ENCODE assay signal across 14 mouse cellular contexts in genomic region chr5:36887299-36887988, GRCm38 (mm10). TPM values are rescaled to one million over a fixed set of nuclear protein-coding genes. Genes with fewer than 3 reads are reported as not detected.
DNase-seq lines count a peak whose midpoint lies in the region; ATAC-seq and TF ChIP-seq lines count a peak whose summit lies in the region.
"Had no signal": no experiment of that assay in that cellular context is flagged by ENCODE, and none has a peak within 500 bp of the region (broad histone marks: within the 10 kb centered on the region; RNA-seq: fewer than 3 reads in every experiment).

No protein-coding gene starts in this region.

- TF ChIP-seq CTCF in layer of hippocampus, adult 2 months (conservative IDR thresholded peaks at IDR 0.05), result no peak
- no peak for TF ChIP-seq CTCF in E14TG2a.4 (conservative IDR thresholded peaks at IDR 0.05; ENCODE audit: low read length)

- H3K9me3 ChIP-seq in E14TG2a.4 (ENCODE audit: low read length), result no peaks in the 10 kb centered on the region
- H3K9me3 ChIP-seq in hindbrain, embryonic 14.5 days (ENCODE audit: control insufficient read depth, low read length), result no peaks in the 10 kb centered on the region
- H3K9me3 ChIP-seq: liver, embryonic 15.5 days had no signal

- no peak overlapping the region for H3K4me2 ChIP-seq in hindbrain, embryonic 14.5 days (replicated peaks)
- H3K4me2 ChIP-seq: liver, embryonic 15.5 days had no signal

- no peaks in the 10 kb centered on the region for H3K36me3 ChIP-seq in E14TG2a.4 (ENCODE audit: insufficient read depth, low read length)
- no peaks in the 10 kb centered on the region for H3K36me3 ChIP-seq in hindbrain, embryonic 14.5 days (replicated peaks; ENCODE audit: control insufficient read depth, insufficient read depth)
- H3K36me3 ChIP-seq: liver, embryonic 15.5 days had no signal

- no peak overlapping the region for H3K9ac ChIP-seq in hindbrain, embryonic 14.5 days
- H3K9ac ChIP-seq: liver, embryonic 15.5 days had no signal

- peak; percentile 82 to 88 for DNase-seq in cerebellum, postnatal 10 days
- DNase-seq in layer of hippocampus, adult 2 months (ENCODE audit: low spot score in 2 of 2), result no peak
- no peak for DNase-seq in layer of hippocampus, adult 9-11 months
- DNase-seq in hindbrain, embryonic 14.5 days (ENCODE audit: low spot score), result no peak
- DNase-seq in adrenal gland, postnatal 4 days (ENCODE audit: low spot score in 2 of 2), result no peak
- DNase-seq in adipocyte (ENCODE audit: low spot score), result no peak
- DNase-seq: adrenal gland, postnatal 14 days; gastrocnemius, postnatal 10 days; kidney, adult 9 months had no signal

- H3K27me3 ChIP-seq in E14TG2a.4 (ENCODE audit: insufficient read depth, low read length), result 0 out of 2 replicates have a peak, but pooled peaks cover 8% of the 10 kb centered on the region
- no peaks in the 10 kb centered on the region for H3K27me3 ChIP-seq in hindbrain, embryonic 14.5 days (ENCODE audit: control insufficient read depth, insufficient read depth, low read length)
- H3K27me3 ChIP-seq: liver, embryonic 15.5 days had no signal

- no peak overlapping the region for H3K4me3 ChIP-seq in layer of hippocampus, adult 2 months
- peak overlapping the region; percentile 3 for H3K4me3 ChIP-seq in E14TG2a.4 (replicated peaks; ENCODE audit: low read length)
- no peak overlapping the region for H3K4me3 ChIP-seq in hindbrain, embryonic 14.5 days (replicated peaks; ENCODE audit: low read length)
- H3K4me3 ChIP-seq: liver, embryonic 15.5 days had no signal

- no peak for ATAC-seq in cerebellum, adult (ENCODE audit: insufficient number of reproducible peaks, low FRiP score, low TSS enrichment)
- ATAC-seq in hindbrain, embryonic 14.5 days (ENCODE audit: low FRiP score), result peak; percentile 28; the same call in 1 of the 2 replicates
- ATAC-seq: Patski had no signal

- WGBS in hindbrain, embryonic 14.5 days, result 41% methylated on average over 9 of the region's 9 CpGs

- H3K4me1 ChIP-seq in E14TG2a.4 (replicated peaks; ENCODE audit: low read depth, low read length), result peaks cover 71% of the 10 kb centered on the region
- H3K4me1 ChIP-seq in hindbrain, embryonic 14.5 days (replicated peaks; ENCODE audit: control insufficient read depth, insufficient read depth, low read length), result peaks cover 30% of the 10 kb centered on the region
- H3K4me1 ChIP-seq: liver, embryonic 15.5 days had no signal

- peak overlapping the region; percentile 93 for H3K27ac ChIP-seq in layer of hippocampus, adult 2 months
- no peak overlapping the region for H3K27ac ChIP-seq in hindbrain, embryonic 14.5 days
- H3K27ac ChIP-seq: liver, embryonic 15.5 days had no signal

RNA-seq across cellular contexts. Expression of gene Ppp2r2c, which starts 19.1 kb away (rescaled TPM):
- total RNA-seq in layer of hippocampus, adult 2 months (2021), result 100 to 1,000 TPM; 375 to 387 TPM
- polyA plus RNA-seq in hindbrain, embryonic 14.5 days (2014; fragmentation: Nextera tagmentation; extraction: Ambion mirVana), result 63.6 and 78.4 TPM in 2 replicates
- total RNA-seq in adrenal gland, postnatal 4 days (2021), result 10 to 100 TPM; 12.8 to 12.9 TPM
- polyA plus RNA-seq: C2C12; liver, embryonic 15.5 days had no signal

RNA-seq across cellular contexts. Expression of gene Man2b2, which starts 57.0 kb away (rescaled TPM):
- total RNA-seq in layer of hippocampus, adult 2 months (2021), result 10 to 100 TPM; 29.5 to 31.9 TPM
- polyA plus RNA-seq in hindbrain, embryonic 14.5 days (2014; fragmentation: Nextera tagmentation; extraction: Ambion mirVana), result 13.0 and 13.9 TPM in 2 replicates
- total RNA-seq in adrenal gland, postnatal 4 days (2021), result 10 to 100 TPM; 60.2 to 62.4 TPM

Comparison
In these comparisons a context has a peak if more than half of its experiments do, and no peak if none do; other contexts are left out.
1. DNase-seq: peak in cerebellum, postnatal 10 days (2 of 2); none in layer of hippocampus, adult 2 months (0 of 2), layer of hippocampus, adult 9-11 months (single experiment), hindbrain, embryonic 14.5 days (single experiment), adrenal gland, postnatal 4 days (0 of 2) and adipocyte (single experiment).
2. RNA of gene Ppp2r2c, which starts 19.1 kb away (total RNA-seq): 375 to 387 TPM in layer of hippocampus, adult 2 months; 12.8 to 12.9 TPM in adrenal gland, postnatal 4 days; every median in the first group is over 10 times any median in the second.